Mouse (Mus musculus): Measurements from ENCODE around the gene Insig1.

Gene Insig1

DNA sequence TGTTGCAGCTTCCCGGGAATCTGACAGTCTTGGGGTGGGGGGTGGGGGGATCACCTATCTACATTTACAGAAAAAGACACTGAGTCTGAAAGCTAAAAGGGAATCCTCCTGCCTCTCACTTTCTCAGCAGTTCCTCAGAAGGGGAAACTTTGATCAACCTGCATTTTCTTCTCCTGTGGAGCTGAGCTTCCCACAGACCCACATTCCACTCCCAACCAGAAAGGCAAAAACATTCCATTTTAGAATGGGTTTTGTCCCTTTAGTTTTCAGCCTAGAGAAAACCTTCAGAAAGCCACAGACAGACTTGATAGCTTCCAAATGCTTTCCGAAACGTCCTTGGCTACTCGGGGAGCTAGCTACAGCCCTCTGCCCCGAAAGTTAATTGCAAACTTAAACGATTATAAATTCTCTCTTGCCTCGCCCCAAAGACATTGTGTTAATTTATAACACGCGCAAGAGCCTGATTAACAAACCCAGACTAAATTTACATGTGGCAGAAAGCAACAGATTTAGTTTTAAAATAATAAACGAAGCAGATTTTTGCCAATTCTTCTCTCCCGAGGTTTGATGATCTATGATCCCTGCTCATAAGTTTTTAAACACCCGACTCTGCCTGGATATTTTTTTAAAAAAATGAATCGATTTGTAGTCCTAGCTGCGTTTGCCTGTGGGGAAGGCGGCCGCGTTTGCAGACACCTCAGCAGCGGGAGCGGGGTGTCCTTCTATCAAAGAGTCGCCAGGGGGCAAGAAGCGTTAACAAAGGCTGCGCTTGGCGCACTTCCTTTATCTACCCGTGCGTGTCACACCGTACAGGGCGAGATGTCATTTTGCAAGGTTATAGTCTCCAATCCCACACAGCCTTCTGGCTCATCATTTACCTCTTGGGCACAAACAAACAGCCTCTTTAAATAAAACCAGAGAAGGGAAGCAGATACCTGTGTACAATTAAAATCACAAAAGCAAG, 51.6 kb downstream of the Insig1 start:
- DNase-seq: no peak

GRCm38 (mm10) chr5:28123455-28123825, 52.3 kb downstream of the Insig1 start:
- no peak for DNase-seq

DNA sequence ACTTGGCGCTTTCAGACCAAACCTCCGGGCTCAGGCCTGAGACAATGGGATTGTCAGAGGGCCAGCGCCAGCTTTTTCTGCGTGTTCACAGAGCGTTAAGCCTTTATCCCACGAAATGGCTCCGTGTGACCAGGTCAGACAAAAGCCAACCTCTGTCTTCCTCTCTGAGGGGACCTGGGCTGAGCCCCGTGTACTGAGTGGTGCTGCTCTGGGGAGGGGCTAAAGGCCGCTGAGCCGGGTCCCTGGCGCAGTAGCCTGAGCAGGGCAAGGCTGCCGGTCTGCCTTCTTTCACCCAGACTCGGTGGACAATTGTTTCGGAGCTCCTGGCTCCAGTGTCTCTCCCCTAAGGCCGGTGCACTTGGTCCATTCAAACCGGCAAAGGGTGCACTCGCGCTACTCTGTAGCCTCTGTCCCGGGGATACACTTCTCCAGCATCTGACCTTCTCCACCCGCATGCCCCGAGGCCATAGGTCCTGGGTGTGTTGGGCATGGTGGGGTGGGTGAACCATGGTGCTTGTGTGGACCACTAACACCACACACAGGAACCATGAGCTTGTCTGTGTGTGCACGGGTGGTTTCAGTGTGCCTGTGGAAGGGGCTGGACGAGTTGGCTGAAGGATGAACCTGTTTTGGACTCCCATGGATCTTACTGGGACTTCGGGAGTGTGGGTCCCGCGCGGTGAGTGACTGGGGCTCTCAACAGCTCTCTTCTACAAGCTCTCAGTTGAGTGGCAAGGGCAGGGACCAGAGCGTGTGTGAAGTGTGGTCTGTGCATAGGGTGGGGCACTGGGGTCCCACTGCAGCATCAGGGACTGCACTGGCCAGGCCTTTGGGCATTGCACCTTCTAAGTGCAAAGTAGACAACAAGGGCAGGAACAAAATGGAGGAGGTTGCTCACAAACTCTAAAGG, 53.4 kb downstream of the Insig1 start:
- DNase-seq: no peak

All from right cerebral cortex, postnatal 25 days (tissue).